9 mouse cellular contexts compared by ENCODE assay signal in genomic region chr3:58785863-58786262, GRCm38 (mm10). TPM values are rescaled to one million over a fixed set of nuclear protein-coding genes. Genes with fewer than 3 reads are reported as not detected.
DNase-seq lines count a peak whose midpoint lies in the region; ATAC-seq and TF ChIP-seq lines count a peak whose summit lies in the region.
"Had no signal": no experiment of that assay in that cellular context is flagged by ENCODE, and none has a peak within 500 bp of the region (broad histone marks: within the 10 kb centered on the region; RNA-seq: fewer than 3 reads in every experiment).

No protein-coding gene starts in this region.

- TF ChIP-seq CTCF in E14TG2a.4 (conservative IDR thresholded peaks at IDR 0.05; ENCODE audit: low read length), result peak; percentile 25; the same call in 1 of the 2 replicates
- TF ChIP-seq CTCF in liver, postnatal 0 days (IDR thresholded peaks at IDR 0.05; ENCODE audit: low read depth), result peak; percentile 62

- H3K4me3 ChIP-seq in E14TG2a.4 (replicated peaks; ENCODE audit: low read length), result no peak overlapping the region
- H3K4me3 ChIP-seq in liver, postnatal 0 days (ENCODE audit: low read depth, low read length), result no peak overlapping the region
- no peak overlapping the region for H3K4me3 ChIP-seq in neural tube, embryonic 14.5 days (ENCODE audit: low read depth, low read length)
- H3K4me3 ChIP-seq: limb, embryonic 13.5 days had no signal

- no peaks in the 10 kb centered on the region; the same call in 1 of the 2 replicates for H3K4me1 ChIP-seq in E14TG2a.4 (replicated peaks; ENCODE audit: low read depth, low read length)
- no peaks in the 10 kb centered on the region for H3K4me1 ChIP-seq in liver, postnatal 0 days (ENCODE audit: insufficient read depth)
- H3K4me1 ChIP-seq in neural tube, embryonic 14.5 days (ENCODE audit: control insufficient read depth, insufficient read depth, low read length), result no peaks in the 10 kb centered on the region

- H3K9me3 ChIP-seq in E14TG2a.4 (ENCODE audit: low read length), result no peaks in the 10 kb centered on the region
- H3K9me3 ChIP-seq in liver, postnatal 0 days (ENCODE audit: low read length), result no peaks in the 10 kb centered on the region
- H3K9me3 ChIP-seq in neural tube, embryonic 14.5 days (ENCODE audit: control insufficient read depth, low read length), result no peaks in the 10 kb centered on the region
- H3K9me3 ChIP-seq: limb, embryonic 13.5 days had no signal

- no peaks in the 10 kb centered on the region for H3K36me3 ChIP-seq in E14TG2a.4 (ENCODE audit: insufficient read depth, low read length)
- H3K36me3 ChIP-seq in liver, postnatal 0 days (replicated peaks; ENCODE audit: insufficient read depth, low read length), result no peaks in the 10 kb centered on the region
- no peaks in the 10 kb centered on the region for H3K36me3 ChIP-seq in neural tube, embryonic 14.5 days (ENCODE audit: control insufficient read depth, insufficient read depth, low read length)
- H3K36me3 ChIP-seq: limb, embryonic 13.5 days had no signal

- TF ChIP-seq EP300 in liver, postnatal 0 days (IDR thresholded peaks at IDR 0.05; ENCODE audit: low read depth), result no peak

- intact Hi-C loops in gastrocnemius, postnatal 36 days (cut with DNase I), result loop anchor here (5.0 to 10.0 kb wide), 2 partner anchors 274 to 371 kb away; partner anchors contain the start of gene Tsc22d2

- 22% methylated on average over 10 of the region's 10 CpGs for WGBS in liver, postnatal 0 days (ENCODE audit: insufficient replicate concordance)
- whole genome bisulfite sequencing in neural tube, embryonic 14.5 days, result 26% methylated on average over 10 of the region's 10 CpGs

- peaks cover 8% of the 10 kb centered on the region; the same call in 1 of the 2 replicates for H3K27me3 ChIP-seq in E14TG2a.4 (ENCODE audit: insufficient read depth, low read length)
- no peaks in the 10 kb centered on the region for H3K27me3 ChIP-seq in liver, postnatal 0 days (ENCODE audit: insufficient read depth, low read length)
- no peaks in the 10 kb centered on the region for H3K27me3 ChIP-seq in neural tube, embryonic 14.5 days (ENCODE audit: control insufficient read depth, insufficient read depth, low read length)
- H3K27me3 ChIP-seq: limb, embryonic 13.5 days had no signal

- H3K27ac ChIP-seq in liver, postnatal 0 days (ENCODE audit: low read depth), result no peak overlapping the region
- no peak overlapping the region for H3K27ac ChIP-seq in neural tube, embryonic 14.5 days (ENCODE audit: low read depth, low read length)
- H3K27ac ChIP-seq: limb, embryonic 13.5 days had no signal

- peak; percentile 47 to 86 for DNase-seq in adrenal gland, adult (ENCODE audit: inconsistent age in 2 of 2, low spot score in 1 of 2)
- DNase-seq in embryo, embryonic 10.5 days (ENCODE audit: low spot score), result peak; percentile 82
- peak; percentile 28 to 34 for DNase-seq in gastrocnemius, postnatal 36 days
- peak; percentile 62 to 64 for DNase-seq in kidney, postnatal 4 days
- peak; percentile 43 for DNase-seq in liver, postnatal 0 days

- peak; percentile 33; the same call in 1 of the 2 replicates for ATAC-seq in liver, postnatal 0 days
- ATAC-seq in neural tube, embryonic 14.5 days (ENCODE audit: low read depth), result peak; percentile 55; the same call in 1 of the 2 replicates
- no peak for ATAC-seq in erythroid progenitor cell, adult 5-6 weeks (replicated peaks; ENCODE audit: low FRiP score, poor library complexity, severe bottlenecking)

- H3K9ac ChIP-seq in liver, postnatal 0 days (replicated peaks), result no peak overlapping the region
- no peak overlapping the region for H3K9ac ChIP-seq in neural tube, embryonic 14.5 days (replicated peaks; ENCODE audit: low read depth, low read length)
- H3K9ac ChIP-seq: limb, embryonic 13.5 days had no signal

- H3K4me2 ChIP-seq in liver, postnatal 0 days (ENCODE audit: low read depth, low read length), result no peak overlapping the region
- H3K4me2 ChIP-seq in neural tube, embryonic 14.5 days (ENCODE audit: low read depth, low read length), result no peak overlapping the region
- H3K4me2 ChIP-seq: limb, embryonic 13.5 days had no signal

RNA-seq across cellular contexts. Expression of gene Mindy4b-ps, which starts 36.2 kb away (rescaled TPM):
- not detected for total RNA-seq in gastrocnemius, postnatal 36 days (2021)
- polyA plus RNA-seq in liver, postnatal 0 days (2015; fragmentation: Nextera tagmentation; extraction: Ambion mirVana), result not detected in 2 replicates
- polyA plus RNA-seq in neural tube, embryonic 14.5 days (2014; fragmentation: Nextera tagmentation; extraction: Ambion mirVana), result not detected in 2 replicates
- not detected in 2 replicates for total RNA-seq in erythroid progenitor cell, adult 5-6 weeks (2015; ENCODE audit: low replicate concordance)
- not detected in 2 replicates for total RNA-seq in erythroid progenitor cell, adult 5-6 weeks (2017; ENCODE audit: low replicate concordance)
- polyA plus RNA-seq: limb, embryonic 13.5 days had no signal

Comparison
In these comparisons a context has a peak if more than half of its experiments do, and no peak if none do; other contexts are left out.
1. DNase-seq: peak in every context shown above with its lines; median percentile 82 in embryo, embryonic 10.5 days; 66 in adrenal gland, adult; 63 in kidney, postnatal 4 days; 43 in liver, postnatal 0 days; 31 in gastrocnemius, postnatal 36 days.